Mouse (Mus musculus) forebrain, embryonic 11.5 days (tissue): Measurements from ENCODE around the gene Ttc1. TPM values are rescaled to one million over a fixed set of nuclear protein-coding genes. Genes with fewer than 3 reads are reported as not detected.

Source experiments
- ATAC-seq: fragments of 200-750 bp; cut with Nextera tagmentation; replicated peaks from 2 replicates; pipeline ENCODE4 v1.8.0; 2017; ENCODE audit warnings: moderate TSS enrichment; ENCODE audit not compliant: low FRiP score
- DNase-seq: peaks from one replicate; pipeline ENCODE4 v3.0.0-alpha.2; 2017; ENCODE audit warnings: low spot score
- H3K27ac ChIP-seq: fragments of 300-500 bp; sonication (generic); 2 replicates; pipeline ENCODE4 v1.5.1; 2014; ENCODE audit warnings: low read depth, low read length
- H3K27me3 ChIP-seq: fragments of 300-500 bp; sonication (generic); 2 replicates; pipeline ENCODE4 v1.6.1; 2014; ENCODE audit warnings: mild to moderate bottlenecking, low read length, mixed read lengths; ENCODE audit not compliant: control insufficient read depth, insufficient read depth
- H3K36me3 ChIP-seq: fragments of 300-500 bp; sonication (generic); 2 replicates; pipeline ENCODE4 v1.6.1; 2014; ENCODE audit warnings: mild to moderate bottlenecking, low read length, moderate library complexity, mixed read lengths; ENCODE audit not compliant: control insufficient read depth, insufficient read depth
- H3K4me1 ChIP-seq: fragments of 300-500 bp; sonication (generic); replicated peaks from 2 replicates; pipeline ENCODE4 v1.6.1; 2014; ENCODE audit warnings: low read length, mixed read lengths; ENCODE audit not compliant: control insufficient read depth, insufficient read depth
- H3K4me2 ChIP-seq: fragments of 300-500 bp; sonication (generic); 2 replicates; pipeline ENCODE4 v1.6.1; 2014; ENCODE audit warnings: low read depth, mild to moderate bottlenecking, low read length, moderate library complexity, mixed read lengths; ENCODE audit not compliant: severe bottlenecking
- H3K4me3 ChIP-seq: fragments of 300-500 bp; sonication (generic); 2 replicates; pipeline ENCODE4 v1.5.1; 2014; ENCODE audit warnings: low read depth, low read length
- H3K9ac ChIP-seq: fragments of 300-500 bp; sonication (generic); 2 replicates; pipeline ENCODE4 v1.6.1; 2014; ENCODE audit warnings: low read length
- H3K9me3 ChIP-seq: fragments of 300-500 bp; sonication (generic); 2 replicates; pipeline ENCODE4 v1.6.1; 2016; ENCODE audit warnings: low read length, mixed read lengths; ENCODE audit not compliant: control insufficient read depth
- WGBS: fragments of 180-500 bp; shearing (Covaris S2); extraction: QIAGEN DNeasy Blood & Tissue Kit; methylation state at CpG from one replicate; pipeline ENCODE4 v1.1.7; 2014; 5-methylcytosine and 5-hydroxymethylcytosine counted together
- polyA plus RNA-seq: library from polyadenylated mRNA; unstranded; fragments of >200 nt; fragmentation: Nextera tagmentation; extraction: Ambion mirVana; gene quantifications from 2 replicates; pipeline ENCODE4 v1.2.1, GENCODE M21; 2014

The Ttc1 gene
- polyA plus RNA-seq, 1 experiment from 2014 or later = 78.5 TPM

DNA sequence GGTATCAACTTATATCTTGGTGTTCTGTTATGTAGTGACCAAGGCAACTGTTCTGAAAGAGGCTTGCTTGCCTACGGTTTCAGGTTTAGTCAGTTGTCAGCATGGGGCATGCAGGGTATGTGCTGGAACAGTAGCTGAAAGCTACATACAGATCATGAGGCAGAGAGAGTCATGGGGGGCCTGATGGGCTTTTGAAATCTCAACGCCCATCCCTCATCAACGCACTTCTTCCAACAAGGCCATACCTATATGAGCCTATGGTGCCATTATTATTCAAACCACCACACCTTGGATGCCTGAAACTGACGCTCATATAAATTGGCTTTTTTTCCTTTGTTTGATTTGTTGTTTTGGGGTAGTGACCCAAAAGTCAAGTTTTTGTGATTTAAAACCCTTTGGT is 51.2 kb downstream of the Ttc1 start:
- Histone ChIP-seq H3K9ac (no peak overlapping the region), H3K36me3 (no peaks in the 10 kb centered on the region; the same call in 1 of the 2 replicates), H3K9me3 (no peaks in the 10 kb centered on the region), H3K4me1 (no peaks in the 10 kb centered on the region), H3K27ac (no peak overlapping the region), H3K27me3 (no peaks in the 10 kb centered on the region), H3K4me2 (no peak overlapping the region), H3K4me3 (no peak overlapping the region)
- no peak for DNase-seq
- 81% methylated on average over 4 of the region's 4 CpGs for WGBS
- ATAC-seq = no peak

DNA sequence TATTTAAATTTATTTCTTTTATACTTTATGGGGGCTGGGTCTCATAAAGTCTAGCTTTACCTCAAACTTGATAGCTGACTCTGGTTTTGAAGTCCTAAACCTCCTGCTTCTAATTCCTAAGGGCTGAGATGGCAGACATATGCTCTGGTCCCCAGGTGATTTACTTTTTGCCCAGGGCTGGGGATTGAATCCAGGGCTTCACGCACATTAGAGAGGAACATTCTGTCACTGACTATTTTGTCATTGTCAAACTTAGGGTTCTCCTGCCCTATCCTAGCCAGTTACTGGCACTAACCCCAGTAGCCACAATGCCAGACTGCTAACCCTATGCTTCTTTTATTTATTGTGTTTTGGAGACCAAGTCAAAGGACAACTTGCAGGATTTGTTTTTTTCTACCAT is 59.0 kb downstream of the Ttc1 start:
- Histone ChIP-seq H3K4me1 (no peaks in the 10 kb centered on the region), H3K27me3 (no peaks in the 10 kb centered on the region), H3K4me2 (no peak overlapping the region), H3K9ac (no peak overlapping the region), H3K9me3 (no peaks in the 10 kb centered on the region), H3K36me3 (no peaks in the 10 kb centered on the region; the same call in 1 of the 2 replicates), H3K27ac (no peak overlapping the region), H3K4me3 (no peak overlapping the region)
- no peak for ATAC-seq
- 97% methylated on average over 1 of the region's 1 CpGs for WGBS
- no peak for DNase-seq

DNA sequence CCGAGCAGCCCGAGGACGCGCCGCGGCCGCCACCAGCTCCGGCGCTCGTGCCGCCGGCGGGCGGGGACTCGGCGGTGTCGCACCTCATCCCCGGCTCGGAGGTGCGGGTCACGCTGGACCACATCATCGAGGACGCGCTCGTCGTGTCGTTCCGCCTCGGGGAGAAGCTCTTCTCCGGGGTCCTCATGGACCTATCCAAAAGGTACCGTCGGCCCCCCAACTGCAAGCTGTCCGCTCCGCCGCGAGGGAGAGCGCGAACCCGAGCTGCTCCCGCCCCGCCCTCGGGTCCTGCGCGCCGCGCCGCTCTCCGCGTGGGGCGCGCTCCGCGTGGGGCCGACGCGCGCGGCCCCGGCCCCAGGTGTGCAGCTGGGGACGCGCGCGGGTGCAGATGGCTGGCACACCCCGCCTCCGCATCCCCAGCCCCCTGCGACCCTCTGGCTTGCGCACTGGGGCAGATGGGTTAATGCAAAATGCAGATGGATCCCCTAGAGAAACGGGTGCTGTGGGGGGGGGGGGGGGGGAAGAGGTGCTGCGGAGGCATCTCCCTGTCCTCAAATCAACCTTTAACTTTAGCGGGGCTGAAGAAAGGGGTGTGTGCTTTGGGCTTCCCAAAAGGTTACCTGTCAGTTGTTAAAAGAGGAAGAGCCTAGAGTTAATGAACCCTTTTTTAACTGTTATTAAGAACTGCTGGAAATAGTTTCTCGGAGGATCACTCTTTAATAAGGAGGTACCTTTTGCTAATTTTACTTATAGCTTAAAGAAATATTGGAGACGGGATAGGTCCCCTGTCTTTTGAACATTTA is 65.2 kb downstream of the Ttc1 start:
- ATAC-seq = peak; percentile 47; the same call in 1 of the 2 replicates
- H3K27ac ChIP-seq = peak overlapping the region; percentile 90
- peak overlapping the region; percentile 68 for H3K4me2 ChIP-seq
- peak overlapping the region; percentile 96 for H3K4me3 ChIP-seq
- H3K4me1 ChIP-seq = peaks cover 2% of the 10 kb centered on the region; the same call in 1 of the 2 replicates
- no peaks in the 10 kb centered on the region for H3K27me3 ChIP-seq
- peak; percentile 79 for DNase-seq
- no peaks in the 10 kb centered on the region for H3K36me3 ChIP-seq
- 2% methylated on average over 57 of the region's 72 CpGs for WGBS
- H3K9me3 ChIP-seq = no peaks in the 10 kb centered on the region
- H3K9ac ChIP-seq = peak overlapping the region; percentile 97

DNA sequence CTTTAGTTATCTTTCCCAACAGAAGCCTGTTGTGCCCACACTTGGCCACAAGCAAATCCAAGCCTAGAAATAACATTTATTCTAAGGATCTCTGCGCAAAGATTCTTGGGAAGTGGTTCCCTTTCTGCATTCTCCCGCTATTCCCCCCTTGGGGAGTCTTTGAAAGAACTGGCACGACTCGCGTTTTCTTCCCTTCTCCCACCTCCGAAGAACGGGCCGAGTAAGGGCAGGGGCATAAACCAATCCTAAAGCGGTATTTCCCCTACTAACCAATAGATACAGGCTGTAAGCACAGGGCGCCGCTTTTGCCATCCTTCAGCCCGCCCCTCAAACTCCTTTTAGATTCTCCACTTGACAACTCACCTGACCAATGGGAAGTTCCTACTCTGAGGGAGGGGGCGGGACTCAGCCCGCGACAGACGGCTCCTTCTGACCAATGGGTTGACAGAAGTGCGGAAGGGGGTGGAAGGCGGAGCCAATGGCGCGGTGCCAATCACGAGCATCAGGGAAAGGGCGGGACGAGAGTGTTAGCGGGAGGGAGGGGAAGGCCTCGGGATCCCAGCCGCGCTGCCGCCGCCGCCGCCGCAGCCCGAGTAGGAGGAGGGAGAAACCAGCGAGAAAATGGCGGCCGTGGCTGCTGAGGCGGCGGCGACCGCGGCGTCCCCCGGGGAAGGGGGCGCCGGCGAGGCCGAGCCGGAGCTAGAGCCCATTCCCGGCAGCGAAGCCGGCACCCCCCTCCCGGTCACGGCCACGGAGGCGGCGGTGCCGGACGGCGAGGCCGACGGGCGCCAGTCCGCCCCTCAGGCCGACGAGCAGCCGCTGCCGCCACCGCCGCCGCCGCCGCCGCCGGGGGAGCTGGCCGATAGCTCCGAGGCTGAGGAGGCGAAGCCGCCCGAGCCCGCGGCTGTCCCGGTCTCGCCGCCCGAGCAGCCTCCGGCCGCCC is 66.1 kb downstream of the Ttc1 start, which contains the start of gene Pwwp2a:
Gene Pwwp2a, plus strand, starts transcription at position 527 of the 943 bp plus-strand sequence.
- Histone ChIP-seq H3K4me1 (peaks cover 2% of the 10 kb centered on the region; the same call in 1 of the 2 replicates), H3K4me2 (peak within 1 kb of the TSS; percentile 68), H3K36me3 (no peaks in the 10 kb centered on the region), H3K27me3 (no peaks in the 10 kb centered on the region), H3K4me3 (peak within 1 kb of the TSS; percentile 96), H3K27ac (peak within 1 kb of the TSS; percentile 90), H3K9me3 (no peaks in the 10 kb centered on the region), H3K9ac (peak within 1 kb of the TSS; percentile 97)
- under 1% methylated on average over 51 of the region's 87 CpGs for WGBS
- peak; percentile 99 for DNase-seq
- ATAC-seq = peak; percentile 99

Other genes with a start within 250 kb of the Ttc1 start
- 30.7 and 32.3 TPM in 2 replicates for gene Ccnjl, start 219.2 kb downstream of the Ttc1 start, polyA plus RNA-seq
- gene 4933415A04Rik, start 161.0 kb downstream of the Ttc1 start, polyA plus RNA-seq = 7.4 and 8.5 TPM in 2 replicates
- gene Fabp6, start 146.5 kb downstream of the Ttc1 start, polyA plus RNA-seq = not detected in 2 replicates
- gene Pwwp2a, start 66.0 kb downstream of the Ttc1 start, polyA plus RNA-seq = 44.7 and 46.0 TPM in 2 replicates
- gene Adra1b, start 153.2 kb upstream of the Ttc1 start, polyA plus RNA-seq = 0.15 and 0.40 TPM in 2 replicates